Mouse (Mus musculus) lung, postnatal 0 days (tissue): ENCODE measurements around the gene Nacc1.

Source experiments
- CTCF ChIP-seq: IDR thresholded peaks from 2 replicates; pipeline ENCODE4 v1.5.1; 2016; ENCODE audit warnings: antibody characterized with exemption, mild to moderate bottlenecking
- EP300 ChIP-seq: IDR thresholded peaks from 2 replicates; pipeline ENCODE4 v1.6.1; 2016; ENCODE audit warnings: antibody characterized with exemption, mild to moderate bottlenecking, control low read depth

- TF ChIP-seq CTCF (no peak), EP300 (no peak)
Measured at GRCm38 (mm10) chr8:84713381-84713780, 25.7 kb upstream of the Nacc1 start.
